Mouse (Mus musculus) hindbrain, embryonic 16.5 days (tissue): ENCODE measurements around the gene Tmem108. TPM values are rescaled to one million over a fixed set of nuclear protein-coding genes. Genes with fewer than 3 reads are reported as not detected.
A peak's percentile ranks its signal among the peaks of the same experiment; 100 is the strongest.

ENCODE experiments used
- ATAC-seq: fragments of 200-750 bp; cut with Nextera tagmentation; 2 replicates; pipeline ENCODE4 v1.8.0; 2017; ENCODE audit warnings: moderate TSS enrichment, moderate library complexity
- H3K27ac ChIP-seq: fragments of 300-500 bp; sonication (generic); 2 replicates; pipeline ENCODE4 v1.5.1; 2014; ENCODE audit warnings: low read depth, mild to moderate bottlenecking, control low read depth, low read length, moderate library complexity
- H3K27me3 ChIP-seq: fragments of 300-500 bp; sonication (generic); replicated peaks from 2 replicates; pipeline ENCODE4 v1.6.1; 2014; ENCODE audit warnings: low read length; ENCODE audit not compliant: control insufficient read depth, insufficient read depth
- H3K36me3 ChIP-seq: fragments of 300-500 bp; sonication (generic); 2 replicates; pipeline ENCODE4 v1.6.1; 2014; ENCODE audit warnings: mild to moderate bottlenecking, low read length, moderate library complexity, mixed read lengths; ENCODE audit not compliant: control insufficient read depth, insufficient read depth
- H3K4me1 ChIP-seq: fragments of 300-500 bp; sonication (generic); 2 replicates; pipeline ENCODE4 v1.6.1; 2014; ENCODE audit warnings: low read depth, low read length; ENCODE audit not compliant: control insufficient read depth, insufficient read depth
- H3K4me2 ChIP-seq: fragments of 300-500 bp; sonication (generic); 2 replicates; pipeline ENCODE4 v1.6.1; 2014; ENCODE audit warnings: mild to moderate bottlenecking, low read length, control low read depth, moderate library complexity
- H3K4me3 ChIP-seq: fragments of 300-500 bp; sonication (generic); 2 replicates; pipeline ENCODE4 v1.5.1; 2014; ENCODE audit warnings: mild to moderate bottlenecking, low read length, control low read depth, moderate library complexity
- H3K9ac ChIP-seq: fragments of 300-500 bp; sonication (generic); 2 replicates; pipeline ENCODE4 v1.6.1; 2014; ENCODE audit warnings: low read depth, mild to moderate bottlenecking, control low read depth, low read length, moderate library complexity
- H3K9me3 ChIP-seq: fragments of 300-500 bp; sonication (generic); 2 replicates; pipeline ENCODE4 v1.6.1; 2014; ENCODE audit warnings: mild to moderate bottlenecking, low read length, moderate library complexity; ENCODE audit not compliant: control insufficient read depth
- WGBS: fragments of 180-500 bp; shearing (Covaris S2); extraction: QIAGEN DNeasy Blood & Tissue Kit; methylation state at CpG from one replicate; pipeline ENCODE4 v1.1.7; 2014; 5-methylcytosine and 5-hydroxymethylcytosine counted together
- polyA plus RNA-seq: library from polyadenylated mRNA; unstranded; fragments of >200 nt; fragmentation: Nextera tagmentation; extraction: Ambion mirVana; gene quantifications from 2 replicates; pipeline ENCODE4 v1.2.1, GENCODE M21; 2015

Gene Tmem108
- polyA plus RNA-seq, result 29.3 and 31.5 TPM in 2 replicates

DNA sequence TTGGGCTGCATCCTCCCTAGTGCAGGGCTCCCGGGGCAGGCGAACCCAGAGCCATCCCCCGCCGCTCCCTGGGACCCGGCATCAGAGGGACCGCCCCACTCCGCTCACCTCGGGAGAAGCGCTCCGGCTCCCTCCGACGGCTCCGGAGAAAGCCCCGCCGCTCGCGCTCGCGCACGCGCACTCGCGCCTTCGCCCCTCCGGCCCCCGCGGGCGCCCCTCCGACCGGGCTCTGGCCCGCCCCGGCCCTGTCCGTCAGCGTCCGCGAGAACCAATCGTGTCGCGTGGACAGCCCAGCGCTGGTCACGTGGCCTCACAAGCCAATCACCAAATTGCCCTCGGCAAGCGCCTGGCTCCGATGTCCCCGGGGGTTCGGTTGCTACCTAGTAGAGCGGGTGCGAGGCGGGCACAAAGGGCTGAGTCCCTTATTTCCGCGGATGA is at the start of gene Tmem108:
Tmem108 (minus strand) TSS at position 191 of the 438 bp plus-strand sequence.
- peak; percentile 97 for ATAC-seq
- Histone ChIP-seq H3K9ac (peak within 1 kb of the TSS; percentile 72), H3K4me3 (peak within 1 kb of the TSS; percentile 64), H3K27me3 (no peaks in the 10 kb centered on the region), H3K27ac (peak within 1 kb of the TSS; percentile 44), H3K9me3 (no peaks in the 10 kb centered on the region), H3K4me1 (peaks cover 8% of the 10 kb centered on the region), H3K36me3 (no peaks in the 10 kb centered on the region), H3K4me2 (peak within 1 kb of the TSS; percentile 67)
- under 1% methylated on average over 48 of the region's 51 CpGs for WGBS

DNA sequence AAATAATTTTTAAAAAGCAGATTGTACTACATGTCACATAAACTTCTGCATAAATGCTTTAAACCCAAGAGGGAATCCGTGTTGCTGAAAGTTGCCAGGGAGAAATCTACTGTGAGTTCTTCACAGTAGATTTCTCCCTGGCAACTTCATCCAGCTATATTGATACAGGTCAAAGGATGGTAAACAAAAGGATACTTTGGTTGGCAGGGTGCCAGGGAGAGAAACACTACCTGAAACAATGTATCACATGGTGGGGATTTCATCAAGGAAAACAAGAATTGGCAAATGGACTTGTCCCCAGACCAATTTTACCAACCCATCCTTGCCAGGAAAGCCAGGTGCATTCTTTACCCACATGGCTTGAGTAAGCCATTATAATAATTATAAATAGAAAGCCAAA is 27.4 kb upstream of the Tmem108 start:
- Histone ChIP-seq H3K9me3 (no peaks in the 10 kb centered on the region), H3K9ac (no peak overlapping the region), H3K4me1 (no peaks in the 10 kb centered on the region), H3K4me2 (no peak overlapping the region), H3K27ac (no peak overlapping the region), H3K4me3 (no peak overlapping the region), H3K27me3 (no peaks in the 10 kb centered on the region), H3K36me3 (no peaks in the 10 kb centered on the region)
- 64% methylated on average over 1 of the region's 1 CpGs for WGBS
- ATAC-seq, result no peak

DNA sequence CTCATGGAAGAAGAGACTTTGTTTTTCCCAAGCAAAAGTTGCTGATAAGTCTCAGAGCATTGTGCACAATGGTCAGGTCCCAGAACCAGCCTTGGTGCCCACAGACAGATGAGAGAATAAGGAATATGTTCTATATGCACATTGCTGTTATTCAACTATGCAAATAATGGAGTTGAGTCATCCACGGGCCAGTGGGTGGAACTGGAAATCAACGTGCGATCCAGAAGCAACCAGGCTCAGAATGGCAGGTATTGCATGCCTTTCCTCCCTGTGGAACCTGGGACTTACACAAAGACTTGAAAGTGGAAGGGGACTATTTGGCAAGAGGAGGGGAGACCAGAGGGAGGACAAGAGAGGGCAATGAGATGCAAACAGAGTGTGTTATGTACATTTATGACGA is 22.5 kb upstream of the Tmem108 start:
- Histone ChIP-seq H3K9me3 (no peaks in the 10 kb centered on the region), H3K27ac (no peak overlapping the region), H3K4me3 (no peak overlapping the region), H3K4me2 (no peak overlapping the region), H3K4me1 (no peaks in the 10 kb centered on the region; the same call in 1 of the 2 replicates), H3K27me3 (no peaks in the 10 kb centered on the region), H3K9ac (no peak overlapping the region), H3K36me3 (no peaks in the 10 kb centered on the region)
- 88% methylated on average over 4 of the region's 4 CpGs for WGBS
- ATAC-seq, result no peak

DNA sequence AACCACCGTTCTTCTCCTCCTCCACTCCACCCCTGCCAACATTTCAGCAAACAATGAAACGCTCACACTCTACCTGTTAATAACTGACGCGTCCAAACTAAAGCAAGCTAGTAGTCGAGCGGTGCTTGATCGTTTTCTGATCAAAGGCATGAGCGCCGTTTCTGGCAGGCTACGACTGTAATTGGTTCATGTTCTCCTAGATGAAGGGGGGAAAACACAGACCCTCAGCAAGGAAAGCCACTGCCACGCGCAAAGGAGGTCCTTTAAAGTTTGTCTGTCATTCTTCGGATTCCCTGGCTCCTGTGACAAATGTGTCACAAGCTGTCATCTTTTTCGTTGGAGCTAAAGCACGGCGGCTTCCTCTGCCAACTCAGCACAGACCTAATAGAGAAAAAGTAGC is 21.6 kb upstream of the Tmem108 start:
- Histone ChIP-seq H3K4me1 (no peaks in the 10 kb centered on the region; the same call in 1 of the 2 replicates), H3K9me3 (no peaks in the 10 kb centered on the region), H3K27me3 (no peaks in the 10 kb centered on the region), H3K36me3 (no peaks in the 10 kb centered on the region), H3K27ac (no peak overlapping the region), H3K9ac (no peak overlapping the region), H3K4me3 (no peak overlapping the region), H3K4me2 (no peak overlapping the region)
- WGBS, result 74% methylated on average over 16 of the region's 16 CpGs
- ATAC-seq, result no peak

DNA sequence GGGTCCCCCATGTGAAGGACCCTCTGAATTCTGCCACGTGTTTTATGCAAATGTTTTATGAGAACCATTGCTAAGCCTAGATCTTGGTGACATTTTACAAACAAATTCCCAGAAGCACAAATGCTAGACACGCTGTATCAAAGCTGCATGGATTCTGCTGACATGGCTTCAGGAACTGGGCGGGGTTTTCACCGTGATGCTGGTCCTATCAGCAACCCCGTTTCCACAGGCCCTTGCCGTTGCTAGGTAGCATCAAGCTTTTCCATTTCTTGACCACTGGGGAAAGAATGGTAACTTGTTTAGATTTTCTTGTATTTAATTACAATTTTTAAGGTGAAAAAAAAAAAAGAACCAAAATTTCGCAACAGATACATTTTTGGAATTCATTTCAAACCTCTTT is 20.7 kb upstream of the Tmem108 start:
- no peak for ATAC-seq
- no peak overlapping the region for H3K27ac ChIP-seq
- H3K4me2 ChIP-seq, result no peak overlapping the region
- H3K9ac ChIP-seq, result no peak overlapping the region
- H3K4me1 ChIP-seq, result no peaks in the 10 kb centered on the region; the same call in 1 of the 2 replicates
- no peaks in the 10 kb centered on the region for H3K36me3 ChIP-seq
- H3K27me3 ChIP-seq, result no peaks in the 10 kb centered on the region
- no peak overlapping the region for H3K4me3 ChIP-seq
- H3K9me3 ChIP-seq, result no peaks in the 10 kb centered on the region
- WGBS, result 76% methylated on average over 7 of the region's 7 CpGs

DNA sequence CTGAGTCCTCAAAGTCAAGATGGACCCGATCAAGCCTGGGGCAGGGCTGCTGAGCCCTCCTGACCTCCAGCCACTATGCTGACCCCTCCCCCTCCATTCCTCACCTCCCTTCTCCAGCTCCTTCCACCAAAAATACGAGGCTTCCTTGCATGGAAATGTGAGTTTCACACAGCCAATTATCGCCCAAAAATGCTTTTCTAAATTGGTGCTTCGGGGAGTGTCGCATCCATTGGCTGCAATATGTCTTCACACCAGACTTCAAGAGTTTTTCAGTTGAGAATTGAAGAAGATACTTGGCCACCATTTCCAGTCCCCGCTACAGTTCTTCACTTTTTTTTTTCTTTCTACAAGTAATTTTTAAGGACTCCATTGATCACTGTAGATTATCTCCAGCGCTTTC is 19.8 kb upstream of the Tmem108 start:
- no peak overlapping the region for H3K4me2 ChIP-seq
- ATAC-seq, result no peak
- H3K36me3 ChIP-seq, result no peaks in the 10 kb centered on the region
- no peaks in the 10 kb centered on the region for H3K9me3 ChIP-seq
- no peak overlapping the region for H3K4me3 ChIP-seq
- no peaks in the 10 kb centered on the region; the same call in 1 of the 2 replicates for H3K4me1 ChIP-seq
- WGBS, result 83% methylated on average over 7 of the region's 7 CpGs
- no peaks in the 10 kb centered on the region for H3K27me3 ChIP-seq
- H3K9ac ChIP-seq, result no peak overlapping the region
- no peak overlapping the region for H3K27ac ChIP-seq

DNA sequence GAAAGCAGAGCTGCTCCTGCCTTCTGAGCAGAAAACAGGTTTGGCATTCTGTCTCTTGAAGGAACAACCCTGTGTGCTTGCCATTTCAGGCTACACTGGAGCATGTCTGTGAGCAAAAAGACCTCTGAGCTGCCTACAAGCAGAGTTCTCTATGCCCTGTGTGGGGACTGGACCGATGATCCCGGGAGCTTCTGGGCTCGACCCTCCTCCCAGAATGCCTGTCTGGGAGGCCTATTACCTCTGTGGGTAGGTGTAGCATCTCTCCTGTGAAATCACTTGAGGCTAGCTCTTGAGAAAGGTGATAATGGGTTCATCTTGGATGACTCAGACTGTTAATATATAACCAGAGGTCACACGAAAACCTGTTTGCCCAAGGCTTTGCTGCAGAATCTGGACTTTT is 19.0 kb upstream of the Tmem108 start:
- no peaks in the 10 kb centered on the region for H3K36me3 ChIP-seq
- no peak overlapping the region for H3K4me3 ChIP-seq
- H3K4me2 ChIP-seq, result no peak overlapping the region
- 86% methylated on average over 4 of the region's 4 CpGs for WGBS
- no peak for ATAC-seq
- no peaks in the 10 kb centered on the region; the same call in 1 of the 2 replicates for H3K4me1 ChIP-seq
- H3K9me3 ChIP-seq, result no peaks in the 10 kb centered on the region
- H3K27ac ChIP-seq, result no peak overlapping the region
- H3K9ac ChIP-seq, result no peak overlapping the region
- no peaks in the 10 kb centered on the region for H3K27me3 ChIP-seq

DNA sequence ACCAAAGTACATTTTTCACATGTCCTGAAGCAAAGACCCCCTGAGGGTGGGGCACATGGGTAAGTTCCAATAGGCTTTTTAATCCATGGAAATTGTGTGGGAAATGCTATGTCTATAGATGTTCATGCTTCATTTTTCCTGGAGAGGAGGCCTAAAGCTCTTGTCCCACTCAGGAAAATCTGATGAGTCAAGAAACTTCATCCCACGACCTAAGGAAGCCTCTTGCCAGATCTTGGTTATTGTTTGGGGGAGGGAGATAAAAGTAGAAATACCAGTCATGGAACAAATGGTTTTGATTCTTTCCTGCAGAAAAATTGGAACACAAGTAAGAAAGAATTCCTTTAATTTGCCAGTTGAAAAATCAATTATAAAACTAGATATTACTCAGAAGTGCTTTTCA is 16.5 kb upstream of the Tmem108 start:
- no peaks in the 10 kb centered on the region for H3K36me3 ChIP-seq
- no peak overlapping the region for H3K9ac ChIP-seq
- no peaks in the 10 kb centered on the region; the same call in 1 of the 2 replicates for H3K4me1 ChIP-seq
- H3K9me3 ChIP-seq, result no peaks in the 10 kb centered on the region
- 61% methylated on average over 1 of the region's 1 CpGs for WGBS
- no peak overlapping the region for H3K4me3 ChIP-seq
- ATAC-seq, result no peak
- no peaks in the 10 kb centered on the region for H3K27me3 ChIP-seq
- no peak overlapping the region for H3K4me2 ChIP-seq
- no peak overlapping the region for H3K27ac ChIP-seq

DNA sequence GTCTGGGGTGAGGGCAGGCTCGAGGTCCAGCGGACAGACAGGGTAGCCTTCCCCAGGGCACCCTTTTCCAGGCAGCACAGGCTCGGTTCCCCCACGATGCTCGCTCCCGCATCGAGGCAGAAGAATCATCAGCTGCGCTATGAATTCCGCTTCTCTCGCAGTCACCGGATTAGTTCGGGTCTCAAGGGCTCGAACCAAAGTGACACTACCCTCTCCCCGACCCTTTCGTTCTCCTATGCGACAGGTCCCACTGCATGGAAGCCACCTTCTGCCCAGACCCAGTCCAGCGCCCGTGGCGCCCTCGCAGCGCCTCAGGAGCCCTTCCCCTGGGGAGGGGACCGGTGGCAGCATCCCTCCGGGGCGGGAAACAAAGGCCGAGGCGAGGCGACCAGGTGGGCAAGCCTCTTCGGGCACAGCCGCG is 476 bp downstream of the Tmem108 start:
- H3K27me3 ChIP-seq, result no peaks in the 10 kb centered on the region
- peak overlapping the region; percentile 67 for H3K4me2 ChIP-seq
- ATAC-seq, result no peak
- no peaks in the 10 kb centered on the region for H3K36me3 ChIP-seq
- peaks cover 8% of the 10 kb centered on the region for H3K4me1 ChIP-seq
- H3K9ac ChIP-seq, result peak overlapping the region; percentile 72
- no peaks in the 10 kb centered on the region for H3K9me3 ChIP-seq
- H3K4me3 ChIP-seq, result peak overlapping the region; percentile 64
- peak overlapping the region; percentile 44 for H3K27ac ChIP-seq
- 0% methylated on average over 30 of the region's 30 CpGs for WGBS

DNA sequence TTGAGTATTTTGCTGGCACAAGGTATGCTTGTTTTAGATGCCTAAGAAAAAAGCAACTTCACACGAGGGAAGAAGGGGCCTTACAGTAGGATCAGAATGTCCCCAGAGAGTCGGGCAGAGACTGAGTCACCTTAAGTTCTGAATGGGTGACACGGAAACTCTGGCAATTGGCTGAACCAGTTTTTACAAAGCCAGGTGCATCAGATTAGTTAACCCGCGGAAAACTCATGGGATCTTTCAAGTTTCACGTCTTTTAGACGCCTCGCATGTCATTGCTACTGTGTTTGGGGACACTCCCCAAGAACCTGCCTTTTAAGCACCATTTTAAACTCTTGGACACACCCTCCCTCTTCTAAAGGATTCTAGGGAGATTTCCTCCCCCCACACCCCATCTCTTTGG is 1.3 kb downstream of the Tmem108 start:
- Histone ChIP-seq H3K27me3 (no peaks in the 10 kb centered on the region), H3K9ac (peak overlapping the region; percentile 72; the same call in 1 of the 2 replicates), H3K36me3 (no peaks in the 10 kb centered on the region), H3K4me1 (peaks cover 8% of the 10 kb centered on the region), H3K27ac (no peak overlapping the region), H3K4me3 (peak overlapping the region; percentile 64), H3K4me2 (peak overlapping the region; percentile 67), H3K9me3 (no peaks in the 10 kb centered on the region)
- no peak for ATAC-seq
- 28% methylated on average over 8 of the region's 8 CpGs for WGBS
